Mouse (Mus musculus) adrenal gland (tissue): ENCODE data around the gene Maml1.
"Not testable (repeated sequence)": the region's sequence is repeated elsewhere in the genome, so short reads cannot be mapped to it uniquely, and the experiment has no call there.

ENCODE experiments used
- intact Hi-C: fragments of 180-260 bp; cut with DNase I; formaldehyde crosslinking; loops from one replicate; pipeline ENCODE4 v1.15.1; 2025
- long read RNA-seq, 2 experiments: library from polyadenylated mRNA; unstranded; transcript quantifications; one replicate each; pipeline ENCODE4 v2.0.0; 2020; ENCODE audit warnings: borderline replicate concordance in 1 of 2; ENCODE audit not compliant: insufficient replicate concordance in 1 of 2

Maml1 gene
- long read RNA-seq, experiment 1, partial matches to known transcripts, result 0 of 3 reads
- long read RNA-seq, experiment 1, other reads (novel, unspliced or antisense), result 3 of 3 reads
- long read RNA-seq, experiment 2, full-length matches to known transcripts, result 1 of 12 reads
- long read RNA-seq, experiment 2, partial matches to known transcripts, result 0 of 12 reads
- long read RNA-seq, experiment 2, other reads (novel, unspliced or antisense), result 11 of 12 reads

GRCm38 (mm10) chr11:50292190-50292855, at the start of gene Maml1:
Gene Maml1, minus strand, starts transcription at chr11:50292311.
- intact Hi-C loops, result no loop called here

DNA sequence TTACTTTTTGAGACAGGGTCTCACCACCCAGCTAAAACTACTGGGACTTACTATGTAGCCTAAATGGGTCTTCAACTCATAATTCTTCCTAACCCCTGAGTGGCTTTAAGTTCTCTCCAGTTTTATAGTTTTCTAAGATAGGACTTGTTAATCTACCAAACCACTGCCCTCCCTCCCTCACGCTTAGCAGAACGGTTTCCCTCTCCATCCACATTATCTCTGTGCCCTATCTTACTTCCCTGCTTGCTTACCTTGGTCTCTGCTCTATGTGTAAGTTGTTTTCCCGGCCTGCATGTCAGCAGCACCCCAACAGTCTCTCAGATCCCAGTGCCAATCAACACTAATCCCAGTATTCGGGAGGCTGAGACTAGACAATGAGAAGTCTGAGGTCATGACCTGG, 44.8 kb upstream of the Maml1 start:
- intact Hi-C loops, result no loop called here

DNA sequence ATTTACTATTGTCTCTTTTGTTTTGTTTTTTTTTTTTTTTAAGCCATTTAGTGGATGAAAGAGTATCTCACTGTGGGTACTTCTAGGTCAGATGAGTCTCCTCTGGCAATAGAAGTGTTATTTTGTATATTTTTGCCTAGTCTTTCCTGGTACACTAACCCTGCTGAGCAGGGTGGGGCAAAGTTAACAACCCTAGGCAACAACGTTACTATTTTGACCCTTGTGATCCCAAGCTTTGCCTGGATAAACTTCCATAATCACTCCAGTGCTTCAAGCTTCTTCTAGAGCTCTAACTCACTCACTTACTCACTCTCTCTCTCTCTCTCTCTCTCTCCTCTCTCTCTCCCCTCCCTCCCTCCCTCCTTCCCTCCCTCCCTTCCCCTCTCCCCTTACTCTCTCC, 44.0 kb upstream of the Maml1 start:
- intact Hi-C loops, result no loop called here

DNA sequence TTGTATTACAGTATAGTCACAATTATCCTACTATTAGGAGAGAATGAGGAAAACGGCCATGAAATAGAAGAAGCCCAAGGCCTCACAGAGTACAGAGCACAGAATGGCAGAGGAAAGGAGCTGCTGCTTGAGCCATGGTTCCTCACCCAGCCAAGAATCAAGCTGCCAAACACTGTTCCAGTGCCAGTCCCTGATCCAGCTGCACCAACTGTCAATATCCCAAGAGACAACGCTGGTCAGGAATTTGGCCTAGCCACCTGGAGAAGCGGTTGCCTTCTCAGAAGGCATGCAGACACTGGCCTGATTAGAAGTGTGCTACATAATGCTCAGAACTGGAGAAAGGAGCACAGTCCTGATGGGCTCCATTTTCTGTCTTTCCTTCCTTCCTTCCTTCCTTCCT, 41.1 kb upstream of the Maml1 start:
- intact Hi-C loops, result no loop called here

- intact Hi-C loops, result no loop called here
Measured at GRCm38 (mm10) chr11:50329378-50329777, 37.3 kb upstream of the Maml1 start.

- intact Hi-C loops, result no loop called here
Measured at GRCm38 (mm10) chr11:50328075-50328625, 36.0 kb upstream of the Maml1 start.

DNA sequence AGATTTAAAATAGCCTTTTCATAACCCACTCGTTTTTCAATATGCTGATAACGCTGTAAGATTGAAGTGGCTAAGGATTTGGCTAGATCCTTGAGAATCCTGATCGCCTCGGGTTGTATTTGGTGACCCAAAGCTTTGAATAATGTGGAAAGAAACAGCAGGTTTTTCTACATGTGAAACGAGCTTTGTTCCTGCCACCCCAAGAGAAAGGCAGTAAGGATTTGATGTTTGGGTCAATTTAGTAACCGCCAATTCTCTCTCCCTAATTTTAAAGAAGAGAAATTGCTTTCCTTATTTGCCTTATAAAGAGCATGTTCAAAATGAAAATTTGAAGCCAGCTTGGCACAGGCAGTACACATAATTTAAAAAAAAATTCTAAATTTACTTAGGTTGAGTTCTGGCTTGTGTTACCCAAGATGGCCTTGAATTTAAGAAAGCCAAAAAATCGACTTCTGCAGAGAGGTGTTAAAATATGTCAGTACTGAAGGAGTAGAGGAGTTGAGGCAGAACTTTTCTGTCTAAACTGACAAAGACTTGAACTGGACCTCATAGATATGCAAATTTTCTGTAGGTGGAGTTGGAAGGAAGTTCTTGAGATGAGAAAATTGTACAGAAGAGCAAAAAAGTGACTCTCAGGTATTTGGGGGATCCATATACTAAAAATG, 34.3 kb upstream of the Maml1 start:
- intact Hi-C loops, result no loop called here

GRCm38 (mm10) chr11:50325496-50326301, 33.6 kb upstream of the Maml1 start, which contains the start of gene Canx:
Gene Canx, minus strand, starts transcription at chr11:50325673.
- intact Hi-C loops, result no loop called here

- intact Hi-C loops, result loop anchor here (5.0 kb wide), 1 partner anchor 37 kb away; no protein-coding TSS in a partner anchor
Measured at GRCm38 (mm10) chr11:50324751-50325471, 32.8 kb upstream of the Maml1 start.

GRCm38 (mm10) chr11:50323843-50324242, 31.7 kb upstream of the Maml1 start:
- intact Hi-C loops, result loop anchor here (5.0 kb wide), 1 partner anchor 38 kb away; no protein-coding TSS in a partner anchor

GRCm38 (mm10) chr11:50322345-50322744, 30.2 kb upstream of the Maml1 start:
- intact Hi-C loops, result loop anchor here (5.0 kb wide), 1 partner anchor 40 kb away; no protein-coding TSS in a partner anchor

GRCm38 (mm10) chr11:50321239-50321638, 29.1 kb upstream of the Maml1 start:
- intact Hi-C loops, result loop anchor here (5.0 kb wide), 1 partner anchor 41 kb away; no protein-coding TSS in a partner anchor

GRCm38 (mm10) chr11:50319343-50319742, 27.2 kb upstream of the Maml1 start:
- intact Hi-C loops, result not testable (repeated sequence)

DNA sequence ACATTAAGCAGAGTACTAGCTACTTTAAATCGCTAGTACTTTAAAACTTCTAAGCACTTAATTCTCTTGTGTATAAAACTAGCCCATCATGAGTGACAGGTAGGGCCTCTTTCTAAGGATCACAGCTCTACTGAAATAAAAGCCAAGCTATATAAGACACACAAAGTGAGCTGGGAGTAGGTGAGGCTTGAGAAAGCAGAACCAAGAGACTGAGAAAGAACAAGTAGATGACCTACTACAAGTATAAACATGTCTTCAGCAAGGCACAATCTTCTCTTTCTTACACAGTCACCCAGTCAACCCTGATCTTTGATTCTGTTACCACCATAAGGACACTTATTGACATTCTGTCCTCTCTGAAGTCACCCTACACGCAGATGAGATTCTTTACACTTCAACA, 20.7 kb upstream of the Maml1 start:
- intact Hi-C loops, result no loop called here

DNA sequence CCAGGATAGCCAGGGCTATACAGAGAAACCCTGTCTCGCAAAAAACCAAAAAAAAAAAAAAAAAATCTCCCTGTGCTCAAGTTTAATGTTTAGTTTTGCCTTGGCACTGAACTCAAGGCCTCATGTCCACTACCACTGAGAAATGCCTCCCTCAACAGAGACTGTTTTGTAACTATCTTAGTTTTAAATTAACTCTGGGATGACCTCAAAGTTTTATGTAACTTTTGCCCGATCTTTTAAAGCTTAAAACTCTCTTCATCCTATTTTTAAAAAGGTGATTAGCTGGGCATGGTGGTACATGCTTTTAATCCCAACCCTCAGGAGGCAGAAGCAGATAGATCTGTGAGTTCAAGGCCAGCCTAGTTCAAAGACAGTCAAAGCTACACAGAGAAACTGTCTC, 11.3 kb upstream of the Maml1 start:
- intact Hi-C loops, result no loop called here

DNA sequence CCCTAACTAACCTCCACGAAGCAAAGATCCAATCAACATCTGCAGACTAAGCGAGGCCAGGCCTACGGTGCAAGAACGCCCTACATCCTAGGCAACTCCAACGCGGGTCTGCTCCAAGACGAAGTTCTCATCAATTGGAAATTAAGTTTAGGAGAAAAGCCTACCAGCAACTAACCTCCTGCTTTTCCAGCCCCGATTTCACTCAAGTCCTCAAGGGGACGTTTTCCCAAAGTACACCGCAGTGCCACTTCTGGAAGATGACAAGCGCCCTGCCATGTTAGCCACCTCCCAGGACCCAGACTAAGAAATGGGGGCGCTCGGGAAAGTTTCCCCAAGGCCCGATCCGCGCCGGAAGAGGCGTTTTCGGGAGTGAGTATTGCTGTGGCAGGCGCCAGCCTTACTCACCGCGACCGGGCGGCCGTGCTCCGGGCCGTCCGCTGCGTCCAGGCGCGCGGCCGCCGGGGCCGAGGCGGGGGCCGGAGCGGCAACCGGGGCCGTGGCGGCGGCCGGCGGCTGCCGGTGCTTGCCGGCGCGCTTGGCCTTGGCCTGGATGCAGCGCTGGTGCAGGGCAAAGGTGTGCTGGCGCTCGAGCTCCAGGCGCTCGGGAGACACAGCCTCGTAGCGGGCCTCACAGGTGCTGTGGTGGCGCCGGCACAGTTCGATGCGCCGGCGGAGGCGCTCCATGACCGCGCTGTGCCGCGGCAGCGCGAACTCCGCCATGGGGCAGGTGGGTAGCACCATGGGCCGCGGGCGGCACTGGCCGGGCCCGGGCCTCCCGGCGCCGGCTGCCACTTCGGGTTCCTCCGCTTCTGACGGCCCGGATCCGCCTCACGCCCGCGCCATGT, 568 bp downstream of the Maml1 start:
- intact Hi-C loops, result no loop called here

DNA sequence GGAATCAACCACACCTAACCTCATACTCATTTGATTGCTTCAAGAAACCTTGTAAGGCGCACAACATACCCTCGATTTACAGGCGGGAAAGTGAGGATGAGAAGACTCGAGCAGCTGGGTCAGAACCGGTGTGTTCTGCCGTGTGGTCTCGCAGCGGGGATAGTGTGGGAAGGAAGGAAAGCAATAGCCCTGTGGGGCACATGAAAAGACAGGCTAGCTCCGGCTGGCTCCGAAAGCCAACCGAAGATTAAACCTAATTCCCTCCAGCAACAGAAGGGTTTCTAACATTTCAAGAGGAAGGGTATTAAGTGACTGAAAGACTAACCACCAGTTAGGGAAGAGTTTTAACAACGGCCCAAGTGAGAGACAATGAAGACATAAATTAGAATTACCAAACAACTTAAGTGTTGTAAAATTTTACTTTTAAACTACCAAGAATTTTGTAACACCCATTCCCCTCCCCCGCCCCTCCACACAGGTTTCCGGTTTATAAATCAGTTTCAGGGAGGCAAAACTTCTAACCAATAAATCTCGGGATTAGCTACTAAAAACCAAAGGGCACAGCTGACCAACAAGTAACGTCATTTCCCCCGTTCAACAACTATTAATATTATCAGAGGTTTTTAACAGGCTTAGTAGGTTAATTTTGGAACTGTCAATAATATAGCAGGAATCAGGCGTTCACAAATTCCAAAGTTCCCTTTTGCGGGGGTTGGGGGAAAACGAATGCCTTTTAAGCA, 1.5 kb downstream of the Maml1 start:
- intact Hi-C loops, result no loop called here

DNA sequence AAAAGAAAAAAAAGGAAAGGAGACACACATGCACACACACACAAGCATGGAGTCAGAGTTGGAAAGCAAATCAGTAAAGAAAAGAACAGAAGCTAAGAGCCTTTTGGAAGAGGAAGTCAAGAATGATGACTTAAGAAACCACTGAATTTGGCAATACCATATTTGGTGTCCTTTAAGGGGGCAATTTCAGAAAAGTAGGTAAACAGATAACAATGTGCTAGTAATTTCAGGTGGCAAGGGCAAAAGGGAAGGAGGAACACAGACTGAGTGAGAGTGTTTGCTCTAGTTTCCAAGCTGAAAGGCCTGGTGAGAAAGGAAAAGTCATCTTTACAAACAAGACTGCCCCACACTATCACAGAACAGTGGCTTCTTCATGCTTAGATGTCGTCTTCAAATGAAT, 5.7 kb downstream of the Maml1 start:
- intact Hi-C loops, result no loop called here

GRCm38 (mm10) chr11:50285696-50286095, 6.4 kb downstream of the Maml1 start:
- intact Hi-C loops, result no loop called here
